Mouse (Mus musculus): ENCODE measurements at regions not wholly inside any gene's neighbourhood (a gene's known extent, or its start where the extent isn't known, plus 50 kb on each side); places are given as distances from the start of the nearest gene placed in this dataset.

GRCm38 (mm10) chr13:37528876-37529275 is 183.9 kb downstream of the Ly86 start:
- H3K9ac ChIP-seq (replicated peaks): no peak overlapping the region
- DNase-seq (ENCODE audit: low read depth in 3 of 3, low spot score in 3 of 3) (no peak), ATAC-seq (ENCODE audit: insufficient read depth) (no peak)
- H3K9me3 ChIP-seq (ENCODE audit: control insufficient read depth, low read length): no peaks in the 10 kb centered on the region
- H3K27me3 ChIP-seq (ENCODE audit: control insufficient read depth, insufficient read depth, low read length): no peaks in the 10 kb centered on the region
- WGBS (ENCODE audit: insufficient replicate concordance): 65% methylated on average over 7 of the region's 7 CpGs
- no peak overlapping the region for H3K27ac ChIP-seq
- no peak overlapping the region for H3K4me3 ChIP-seq (ENCODE audit: insufficient read depth in 1 of 2, low read depth in 2 of 2, low read length in 2 of 2)
- H3K4me1 ChIP-seq (replicated peaks; ENCODE audit: control insufficient read depth in 2 of 2, insufficient read depth in 2 of 2, low read length in 1 of 2): peaks cover 0 to 8% of the 10 kb centered on the region in 2 experiments; a peak in 1 of 4 replicates
- TF ChIP-seq CTCF (IDR thresholded peaks at IDR 0.05; ENCODE audit: low read depth) (no peak), EP300 (IDR thresholded peaks at IDR 0.05; ENCODE audit: low read depth) (no peak)
- H3K4me2 ChIP-seq (ENCODE audit: low read depth): no peak overlapping the region
- no peaks in the 10 kb centered on the region for H3K36me3 ChIP-seq (replicated peaks; ENCODE audit: control insufficient read depth, insufficient read depth, low read depth)

GRCm38 (mm10) chr13:37531512-37532183 is 186.6 kb downstream of the Ly86 start:
- Histone ChIP-seq H3K27me3 (ENCODE audit: control insufficient read depth, insufficient read depth, low read length) (no peaks in the 10 kb centered on the region), H3K4me1 (replicated peaks; ENCODE audit: control insufficient read depth in 2 of 2, insufficient read depth in 2 of 2, low read length in 1 of 2) (no peaks in the 10 kb centered on the region), H3K4me3 (ENCODE audit: insufficient read depth in 1 of 2, low read depth in 2 of 2, low read length in 2 of 2) (no peak overlapping the region), H3K9me3 (ENCODE audit: control insufficient read depth, low read length) (no peaks in the 10 kb centered on the region), H3K36me3 (replicated peaks; ENCODE audit: control insufficient read depth, insufficient read depth, low read depth) (no peaks in the 10 kb centered on the region), H3K27ac (no peak overlapping the region), H3K9ac (replicated peaks) (no peak overlapping the region), H3K4me2 (ENCODE audit: low read depth) (no peak overlapping the region)
- ATAC-seq (ENCODE audit: insufficient read depth) (no peak), DNase-seq (ENCODE audit: low read depth in 3 of 3, low spot score in 3 of 3) (no peak)
- 59% methylated on average over 8 of the region's 8 CpGs for WGBS (ENCODE audit: insufficient replicate concordance)
- no peak for TF ChIP-seq EP300 (IDR thresholded peaks at IDR 0.05; ENCODE audit: low read depth)
- no peak for TF ChIP-seq CTCF (IDR thresholded peaks at IDR 0.05; ENCODE audit: low read depth)

GRCm38 (mm10) chr13:37532596-37533170 is 187.7 kb downstream of the Ly86 start:
- H3K4me1 ChIP-seq (replicated peaks; ENCODE audit: control insufficient read depth in 2 of 2, insufficient read depth in 2 of 2, low read length in 1 of 2): peaks cover 0 to 5% of the 10 kb centered on the region in 2 experiments; a peak in 2 of 4 replicates
- DNase-seq (ENCODE audit: low read depth in 3 of 3, low spot score in 3 of 3): no peak
- 49% methylated on average over 7 of the region's 7 CpGs for WGBS (ENCODE audit: insufficient replicate concordance)
- TF ChIP-seq CTCF (IDR thresholded peaks at IDR 0.05; ENCODE audit: low read depth) (no peak), EP300 (IDR thresholded peaks at IDR 0.05; ENCODE audit: low read depth) (no peak)
- H3K27me3 ChIP-seq (ENCODE audit: control insufficient read depth, insufficient read depth, low read length): no peaks in the 10 kb centered on the region
- H3K27ac ChIP-seq: no peak overlapping the region
- ATAC-seq (ENCODE audit: insufficient read depth): no peak
- H3K36me3 ChIP-seq (replicated peaks; ENCODE audit: control insufficient read depth, insufficient read depth, low read depth): no peaks in the 10 kb centered on the region
- no peak overlapping the region for H3K4me3 ChIP-seq (ENCODE audit: insufficient read depth in 1 of 2, low read depth in 2 of 2, low read length in 2 of 2)
- no peaks in the 10 kb centered on the region for H3K9me3 ChIP-seq (ENCODE audit: control insufficient read depth, low read length)
- no peak overlapping the region for H3K4me2 ChIP-seq (ENCODE audit: low read depth)
- no peak overlapping the region for H3K9ac ChIP-seq (replicated peaks)

GRCm38 (mm10) chr13:37533851-37534250 is 188.8 kb downstream of the Ly86 start:
- Histone ChIP-seq H3K4me3 (ENCODE audit: insufficient read depth in 1 of 2, low read depth in 2 of 2, low read length in 2 of 2) (no peak overlapping the region), H3K9me3 (ENCODE audit: control insufficient read depth, low read length) (no peaks in the 10 kb centered on the region), H3K36me3 (replicated peaks; ENCODE audit: control insufficient read depth, insufficient read depth, low read depth) (no peaks in the 10 kb centered on the region), H3K27me3 (ENCODE audit: control insufficient read depth, insufficient read depth, low read length) (no peaks in the 10 kb centered on the region), H3K9ac (replicated peaks) (no peak overlapping the region), H3K4me1 (replicated peaks; ENCODE audit: control insufficient read depth in 2 of 2, insufficient read depth in 2 of 2, low read length in 1 of 2) (peaks cover 0 to 14% of the 10 kb centered on the region in 2 experiments; a peak in 2 of 4 replicates), H3K4me2 (ENCODE audit: low read depth) (no peak overlapping the region), H3K27ac (no peak overlapping the region)
- TF ChIP-seq EP300 (IDR thresholded peaks at IDR 0.05; ENCODE audit: low read depth) (no peak), CTCF (IDR thresholded peaks at IDR 0.05; ENCODE audit: low read depth) (no peak)
- ATAC-seq (ENCODE audit: insufficient read depth): no peak
- 45% methylated on average over 4 of the region's 4 CpGs for WGBS (ENCODE audit: insufficient replicate concordance)
- DNase-seq (ENCODE audit: low read depth in 3 of 3, low spot score in 3 of 3): no peak

- Histone ChIP-seq H3K9ac (replicated peaks) (no peak overlapping the region), H3K27ac (peak overlapping the region; percentile 57), H3K4me1 (replicated peaks; ENCODE audit: control insufficient read depth in 2 of 2, insufficient read depth in 2 of 2, low read length in 1 of 2) (peaks cover 0 to 22% of the 10 kb centered on the region in 2 experiments; a peak in 3 of 4 replicates), H3K9me3 (ENCODE audit: control insufficient read depth, low read length) (no peaks in the 10 kb centered on the region), H3K36me3 (replicated peaks; ENCODE audit: control insufficient read depth, insufficient read depth, low read depth) (no peaks in the 10 kb centered on the region), H3K4me2 (ENCODE audit: low read depth) (no peak overlapping the region), H3K4me3 (ENCODE audit: insufficient read depth in 1 of 2, low read depth in 2 of 2, low read length in 2 of 2) (no peak overlapping the region), H3K27me3 (ENCODE audit: control insufficient read depth, insufficient read depth, low read length) (no peaks in the 10 kb centered on the region)
- 0 out of 2 replicates have a peak, but pooled peaks have one; percentile 33 for ATAC-seq (ENCODE audit: insufficient read depth)
- 18% methylated on average over 6 of the region's 6 CpGs for WGBS (ENCODE audit: insufficient replicate concordance)
- no peak for DNase-seq (ENCODE audit: low read depth in 3 of 3, low spot score in 3 of 3)
- TF ChIP-seq EP300 (IDR thresholded peaks at IDR 0.05; ENCODE audit: low read depth): no peak
- TF ChIP-seq CTCF (IDR thresholded peaks at IDR 0.05; ENCODE audit: low read depth): no peak
These were observed 192.3 kb downstream of the Ly86 start for GRCm38 (mm10) chr13:37537330-37537729.

All from liver, embryonic 14.5 days (tissue).